Mouse (Mus musculus) hindbrain, embryonic 15.5 days (tissue): ENCODE results near the gene Maml3. TPM values are rescaled to one million over a fixed set of nuclear protein-coding genes. Genes with fewer than 3 reads are reported as not detected.
A peak's percentile ranks its signal among the peaks of the same experiment; 100 is the strongest.

Experiments
- ATAC-seq: fragments of 200-750 bp; cut with Nextera tagmentation; 2 replicates; pipeline ENCODE4 v1.8.0; 2017; ENCODE audit warnings: low read depth, moderate number of reproducible peaks, moderate TSS enrichment; ENCODE audit not compliant: low FRiP score
- H3K27ac ChIP-seq: fragments of 300-500 bp; sonication (generic); replicated peaks from 2 replicates; pipeline ENCODE4 v1.5.1; 2015; ENCODE audit warnings: mild to moderate bottlenecking, inconsistent platforms
- H3K27me3 ChIP-seq: fragments of 300-500 bp; sonication (generic); 2 replicates; pipeline ENCODE4 v1.6.1; 2015; ENCODE audit warnings: control low read depth, inconsistent platforms
- H3K36me3 ChIP-seq: fragments of 300-500 bp; sonication (generic); 2 replicates; pipeline ENCODE4 v1.6.1; 2015; ENCODE audit warnings: control low read depth, inconsistent platforms
- H3K4me1 ChIP-seq: fragments of 300-500 bp; sonication (generic); replicated peaks from 2 replicates; pipeline ENCODE4 v1.6.1; 2015; ENCODE audit warnings: control low read depth, inconsistent platforms
- H3K4me2 ChIP-seq: fragments of 300-500 bp; sonication (generic); 2 replicates; pipeline ENCODE4 v1.6.1; 2015; ENCODE audit warnings: moderate library complexity, mild to moderate bottlenecking, inconsistent platforms
- H3K4me3 ChIP-seq: fragments of 300-500 bp; sonication (generic); 2 replicates; pipeline ENCODE4 v1.5.1; 2015; ENCODE audit warnings: mild to moderate bottlenecking, inconsistent platforms
- H3K9ac ChIP-seq: fragments of 300-500 bp; sonication (generic); 2 replicates; pipeline ENCODE4 v1.6.1; 2015; ENCODE audit warnings: inconsistent platforms
- H3K9me3 ChIP-seq: fragments of 300-500 bp; sonication (generic); 2 replicates; pipeline ENCODE4 v1.6.1; 2016; ENCODE audit warnings: control low read depth, inconsistent platforms
- WGBS: fragments of 180-500 bp; shearing (Covaris S2); methylation state at CpG from one replicate; pipeline ENCODE4 v1.1.7; 2015; 5-methylcytosine and 5-hydroxymethylcytosine counted together
- polyA plus RNA-seq: library from polyadenylated mRNA; unstranded; fragments of >200 nt; fragmentation: Nextera tagmentation; extraction: Ambion mirVana; gene quantifications from 2 replicates; pipeline ENCODE4 v1.2.1, GENCODE M21; 2015

The Maml3 gene
- polyA plus RNA-seq, 1 experiment from 2014 or later = 7.8 TPM

- peak; percentile 80 for ATAC-seq
- peak overlapping the region; percentile 38 for H3K4me2 ChIP-seq
Measured at GRCm38 (mm10) chr3:51708746-51709411, 396.0 kb downstream of the Maml3 start.

GRCm38 (mm10) chr3:51708375-51708745 is 396.5 kb downstream of the Maml3 start:
- Histone ChIP-seq H3K4me1 (peaks cover 19% of the 10 kb centered on the region), H3K36me3 (no peaks in the 10 kb centered on the region), H3K27ac (peak overlapping the region; percentile 79; the same call in 1 of the 2 replicates), H3K27me3 (no peaks in the 10 kb centered on the region), H3K4me3 (no peak overlapping the region), H3K9ac (no peak overlapping the region), H3K4me2 (no peak overlapping the region), H3K9me3 (no peaks in the 10 kb centered on the region)
- WGBS = 76% methylated on average over 1 of the region's 1 CpGs
- peak; percentile 17; the same call in 1 of the 2 replicates for ATAC-seq

More at GRCm38 (mm10) chr3:51708746-51709411, 396.0 kb downstream of the Maml3 start:
- Histone ChIP-seq H3K4me3 (no peak overlapping the region), H3K9me3 (no peaks in the 10 kb centered on the region), H3K9ac (no peak overlapping the region), H3K36me3 (no peaks in the 10 kb centered on the region), H3K27ac (peak overlapping the region; percentile 79), H3K4me1 (peaks cover 18% of the 10 kb centered on the region), H3K27me3 (no peaks in the 10 kb centered on the region)
- 51% methylated on average over 21 of the region's 21 CpGs for WGBS

GRCm38 (mm10) chr3:51705220-51705619 is 399.7 kb downstream of the Maml3 start:
- 87% methylated on average over 7 of the region's 7 CpGs for WGBS
- ATAC-seq = no peak
- no peaks in the 10 kb centered on the region for H3K27me3 ChIP-seq
- H3K4me1 ChIP-seq = peaks cover 47% of the 10 kb centered on the region
- H3K36me3 ChIP-seq = no peaks in the 10 kb centered on the region
- no peak overlapping the region for H3K4me3 ChIP-seq
- no peaks in the 10 kb centered on the region for H3K9me3 ChIP-seq
- H3K9ac ChIP-seq = no peak overlapping the region
- H3K27ac ChIP-seq = no peak overlapping the region
- no peak overlapping the region for H3K4me2 ChIP-seq

- ATAC-seq = no peak
- Histone ChIP-seq H3K27me3 (no peaks in the 10 kb centered on the region), H3K4me3 (no peak overlapping the region), H3K9ac (no peak overlapping the region), H3K4me2 (no peak overlapping the region), H3K36me3 (no peaks in the 10 kb centered on the region), H3K27ac (peak overlapping the region; percentile 91; the same call in 1 of the 2 replicates), H3K4me1 (peaks cover 45% of the 10 kb centered on the region), H3K9me3 (no peaks in the 10 kb centered on the region)
- WGBS = 88% methylated on average over 8 of the region's 8 CpGs
Measured at GRCm38 (mm10) chr3:51703478-51703877, 401.4 kb downstream of the Maml3 start.

- no peaks in the 10 kb centered on the region for H3K9me3 ChIP-seq
- H3K36me3 ChIP-seq = no peaks in the 10 kb centered on the region
- no peak overlapping the region for H3K4me3 ChIP-seq
- no peaks in the 10 kb centered on the region for H3K27me3 ChIP-seq
- no peak overlapping the region for H3K9ac ChIP-seq
- no peak overlapping the region for H3K4me2 ChIP-seq
- 63% methylated on average over 8 of the region's 8 CpGs for WGBS
- H3K27ac ChIP-seq = peak overlapping the region; percentile 91
- peaks cover 39% of the 10 kb centered on the region for H3K4me1 ChIP-seq
- ATAC-seq = no peak
Measured at GRCm38 (mm10) chr3:51702701-51703286, 402.1 kb downstream of the Maml3 start.

GRCm38 (mm10) chr3:51701950-51702349 is 402.9 kb downstream of the Maml3 start:
- H3K27ac ChIP-seq = peak overlapping the region; percentile 91

GRCm38 (mm10) chr3:51701281-51701751 is 403.6 kb downstream of the Maml3 start:
- H3K36me3 ChIP-seq = no peaks in the 10 kb centered on the region
- peak overlapping the region; percentile 91 for H3K27ac ChIP-seq
- peak overlapping the region; percentile 77 for H3K4me2 ChIP-seq
- peak; percentile 96 for ATAC-seq
- H3K4me3 ChIP-seq = peak overlapping the region; percentile 36
- H3K27me3 ChIP-seq = no peaks in the 10 kb centered on the region
- H3K4me1 ChIP-seq = peaks cover 39% of the 10 kb centered on the region
- WGBS = under 1% methylated on average over 27 of the region's 27 CpGs
- H3K9me3 ChIP-seq = no peaks in the 10 kb centered on the region
- peak overlapping the region; percentile 53 for H3K9ac ChIP-seq

More at GRCm38 (mm10) chr3:51701950-51702349, 402.9 kb downstream of the Maml3 start:
- Histone ChIP-seq H3K4me1 (peaks cover 39% of the 10 kb centered on the region), H3K36me3 (no peaks in the 10 kb centered on the region), H3K27me3 (no peaks in the 10 kb centered on the region), H3K4me3 (peak overlapping the region; percentile 36), H3K9ac (peak overlapping the region; percentile 53), H3K4me2 (peak overlapping the region; percentile 77), H3K9me3 (no peaks in the 10 kb centered on the region)
- WGBS = 4% methylated on average over 13 of the region's 13 CpGs
- ATAC-seq = peak; percentile 68

GRCm38 (mm10) chr3:51700731-51701280 is 404.1 kb downstream of the Maml3 start:
- H3K4me2 ChIP-seq = peak overlapping the region; percentile 77
- peak overlapping the region; percentile 53 for H3K9ac ChIP-seq
- no peaks in the 10 kb centered on the region for H3K36me3 ChIP-seq
- WGBS = 15% methylated on average over 15 of the region's 15 CpGs
- peak overlapping the region; percentile 91 for H3K27ac ChIP-seq
- H3K4me3 ChIP-seq = peak overlapping the region; percentile 36
- ATAC-seq = no peak
- H3K27me3 ChIP-seq = no peaks in the 10 kb centered on the region
- no peaks in the 10 kb centered on the region for H3K9me3 ChIP-seq
- peaks cover 39% of the 10 kb centered on the region for H3K4me1 ChIP-seq

- 0 out of 2 replicates have a peak overlapping the region, but pooled peaks have one; percentile 53 for H3K9ac ChIP-seq
- H3K27me3 ChIP-seq = no peaks in the 10 kb centered on the region
- peak overlapping the region; percentile 77 for H3K4me2 ChIP-seq
- 62% methylated on average over 4 of the region's 4 CpGs for WGBS
- H3K4me1 ChIP-seq = peaks cover 39% of the 10 kb centered on the region
- H3K27ac ChIP-seq = peak overlapping the region; percentile 91
- H3K36me3 ChIP-seq = no peaks in the 10 kb centered on the region
- no peaks in the 10 kb centered on the region for H3K9me3 ChIP-seq
- no peak for ATAC-seq
- H3K4me3 ChIP-seq = no peak overlapping the region
Measured at GRCm38 (mm10) chr3:51700123-51700522, 404.8 kb downstream of the Maml3 start.

- no peaks in the 10 kb centered on the region for H3K36me3 ChIP-seq
- no peak overlapping the region for H3K27ac ChIP-seq
- H3K4me1 ChIP-seq = peaks cover 32% of the 10 kb centered on the region
- 90% methylated on average over 3 of the region's 3 CpGs for WGBS
- H3K27me3 ChIP-seq = no peaks in the 10 kb centered on the region
- no peaks in the 10 kb centered on the region for H3K9me3 ChIP-seq
- H3K4me2 ChIP-seq = no peak overlapping the region
- no peak for ATAC-seq
- H3K4me3 ChIP-seq = no peak overlapping the region
- H3K9ac ChIP-seq = no peak overlapping the region
Measured at GRCm38 (mm10) chr3:51697931-51698330, 406.9 kb downstream of the Maml3 start.

GRCm38 (mm10) chr3:51695713-51696112 is 409.2 kb downstream of the Maml3 start:
- H3K9me3 ChIP-seq = no peaks in the 10 kb centered on the region
- no peak overlapping the region for H3K4me3 ChIP-seq
- no peaks in the 10 kb centered on the region for H3K36me3 ChIP-seq
- no peak overlapping the region for H3K9ac ChIP-seq
- H3K4me1 ChIP-seq = peaks cover 10% of the 10 kb centered on the region
- 92% methylated on average over 3 of the region's 3 CpGs for WGBS
- no peak overlapping the region for H3K4me2 ChIP-seq
- H3K27ac ChIP-seq = no peak overlapping the region
- no peak for ATAC-seq
- H3K27me3 ChIP-seq = no peaks in the 10 kb centered on the region

- WGBS = 91% methylated on average over 14 of the region's 14 CpGs
- no peak for ATAC-seq
- Histone ChIP-seq H3K36me3 (0 out of 2 replicates have a peak, but pooled peaks cover 2% of the 10 kb centered on the region), H3K9me3 (no peaks in the 10 kb centered on the region), H3K4me2 (no peak overlapping the region), H3K27me3 (no peaks in the 10 kb centered on the region), H3K27ac (no peak overlapping the region), H3K9ac (no peak overlapping the region), H3K4me1 (no peaks in the 10 kb centered on the region; the same call in 1 of the 2 replicates), H3K4me3 (no peak overlapping the region)
Measured at GRCm38 (mm10) chr3:51694576-51694975, 410.3 kb downstream of the Maml3 start.
